Mouse (Mus musculus): Measurements from ENCODE around the gene Tpcn1.

DNA sequence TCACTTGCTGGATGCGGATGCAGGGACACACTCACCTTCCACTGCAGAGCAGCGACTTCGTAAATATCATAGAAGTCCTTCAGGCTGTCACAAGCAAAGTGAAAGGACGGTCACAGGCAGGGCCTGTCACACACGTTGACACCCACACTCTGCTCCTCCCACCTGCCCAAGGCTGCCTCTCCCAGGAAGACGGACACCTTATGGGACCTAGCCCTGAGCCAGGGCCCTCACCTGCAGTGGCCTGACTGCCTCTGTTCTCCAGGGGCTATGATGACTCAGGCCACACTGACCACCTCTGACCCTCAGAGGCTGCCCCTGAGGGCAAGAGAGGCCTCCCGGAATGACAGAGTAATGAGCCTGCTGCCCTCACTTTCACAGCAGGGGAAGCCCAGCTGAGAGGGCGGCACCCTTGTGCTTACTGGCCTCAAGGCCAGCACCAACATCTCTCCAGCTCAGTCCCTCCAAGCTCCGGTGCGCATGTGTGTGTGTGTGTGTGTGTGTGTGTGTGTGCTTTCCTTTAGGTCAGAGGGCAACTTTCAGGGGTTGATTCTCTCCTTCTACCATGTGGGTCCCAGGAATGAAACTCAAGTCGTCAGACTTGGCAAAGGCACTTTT lies 40.1 kb downstream of the Tpcn1 start:
- no peak for TF ChIP-seq POLR2A (IDR thresholded peaks at IDR 0.05; ENCODE audit: borderline replicate concordance, low read depth, low read length)
- no peak for TF ChIP-seq CTCF (IDR thresholded peaks at IDR 0.05; ENCODE audit: low read depth, low read length)
